Mouse (Mus musculus) duodenum, adult 2 months (tissue): ENCODE results near the gene Amhr2. TPM values are rescaled to one million over a fixed set of nuclear protein-coding genes. Genes with fewer than 3 reads are reported as not detected.

ENCODE experiments used
- polyA plus RNA-seq: library from polyadenylated mRNA; depleted of rRNA; stranded (reverse); fragments of >200 nt; gene quantifications from 2 replicates; pipeline ENCODE4 v1.2.3, GENCODE M21; 2012; ENCODE audit warnings: low replicate concordance; rRNA removed

Gene Amhr2
- polyA plus RNA-seq: 0.90 and 5.0 TPM in 2 replicates

DNA sequence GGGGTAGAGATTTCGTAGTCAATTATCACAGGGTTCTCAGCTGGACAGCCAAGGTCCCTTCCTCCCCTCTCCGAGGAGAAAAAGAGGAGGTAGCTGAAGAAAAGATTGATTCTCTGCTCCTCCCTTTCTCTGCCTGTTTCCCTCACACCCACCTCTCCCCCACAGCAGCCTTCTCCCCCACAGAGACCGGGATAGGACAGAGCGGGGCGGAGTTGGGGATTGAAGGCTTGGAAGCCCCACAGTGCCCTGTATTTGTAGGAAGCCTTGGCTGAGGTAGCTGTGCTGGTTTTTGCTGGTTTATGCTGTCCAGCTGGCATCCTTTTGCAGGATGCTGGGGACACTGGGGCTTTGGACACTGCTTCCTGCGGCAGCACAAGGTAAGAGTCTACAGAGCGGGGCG, at the start of gene Amhr2:
TSS of gene Amhr2 (plus strand) at position 222 of the 400 bp plus-strand sequence.

GRCm38 (mm10) chr15:102405489-102406195, 39.5 kb upstream of the Amhr2 start, which contains the start of gene Sp1:
Gene Sp1, plus strand, starts transcription at chr15:102406143.

GRCm38 (mm10) chr15:102458904-102459317, 13.7 kb downstream of the Amhr2 start, which contains the start of gene Prr13:
Gene Prr13, plus strand, starts transcription at chr15:102459028.

DNA sequence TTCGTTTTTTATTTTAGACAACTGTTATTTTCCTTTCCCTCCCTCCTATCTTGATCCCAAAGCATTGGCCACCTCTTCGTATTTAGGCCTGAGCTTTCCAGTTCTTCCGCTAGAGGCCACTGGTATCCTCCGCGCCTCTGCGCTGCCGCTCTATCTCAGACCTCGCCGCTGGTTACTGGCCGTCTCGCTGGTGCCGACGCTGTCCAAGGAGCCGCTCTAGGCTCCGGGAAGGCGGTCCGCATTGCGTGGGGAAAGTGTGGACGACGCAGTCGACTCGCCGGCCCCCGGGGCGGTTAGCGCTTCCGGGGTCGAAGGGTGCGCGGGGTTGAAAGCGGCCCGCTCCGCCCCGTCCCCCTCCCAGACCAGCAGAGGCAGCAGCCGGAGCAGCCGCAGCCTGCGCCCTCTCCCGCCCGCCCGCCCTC, 25.0 kb downstream of the Amhr2 start, which contains the start of gene Pcbp2:
TSS of gene Pcbp2 (plus strand) at position 357 of the 422 bp plus-strand sequence.

DNA sequence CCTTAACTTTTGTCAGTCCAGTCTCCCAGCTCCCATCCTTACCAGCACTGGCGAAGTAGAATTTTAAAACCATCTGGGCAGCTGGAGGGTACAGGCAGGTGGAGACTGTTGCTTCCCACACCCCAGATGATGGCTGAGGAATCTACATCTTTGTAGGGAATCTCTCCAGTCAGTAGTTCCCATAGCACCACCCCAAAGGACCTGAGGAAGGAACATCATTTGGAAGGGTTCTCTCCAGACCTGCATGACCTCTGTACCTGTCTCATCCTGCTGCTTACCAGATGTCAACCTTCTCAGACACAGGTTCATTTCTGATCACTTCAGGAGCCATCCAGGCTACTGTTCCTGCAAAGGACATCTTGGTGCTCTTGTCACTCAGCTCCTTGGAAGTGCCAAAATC, 58.3 kb downstream of the Amhr2 start, which contains the start of gene Gm10337:
TSS of gene Gm10337 (plus strand) at position 276 of the 400 bp plus-strand sequence.

Other genes with a start within 250 kb of the Amhr2 start
- 8.6 and 9.6 TPM in 2 replicates for gene Zfp740, start 242.1 kb upstream of the Amhr2 start, polyA plus RNA-seq
- gene Csad, start 240.6 kb upstream of the Amhr2 start, polyA plus RNA-seq: 19.8 and 23.1 TPM in 2 replicates
- 8.1 and 17.3 TPM in 2 replicates for gene Itgb7, start 213.4 kb upstream of the Amhr2 start, polyA plus RNA-seq
- gene Rarg, start 187.8 kb upstream of the Amhr2 start, polyA plus RNA-seq: 7.6 and 8.4 TPM in 2 replicates
- not detected in 2 replicates for gene Gm9918, start 174.8 kb upstream of the Amhr2 start, polyA plus RNA-seq
- 49.0 and 75.9 TPM in 2 replicates for gene Mfsd5, start 165.9 kb upstream of the Amhr2 start, polyA plus RNA-seq
- 4.2 and 6.3 TPM in 2 replicates for gene Espl1, start 149.1 kb upstream of the Amhr2 start, polyA plus RNA-seq
- gene Pfdn5, start 119.3 kb upstream of the Amhr2 start, polyA plus RNA-seq: 14.1 and 21.6 TPM in 2 replicates
- gene Myg1, start 113.7 kb upstream of the Amhr2 start, polyA plus RNA-seq: 29.2 and 36.6 TPM in 2 replicates
- gene Aaas, start 94.6 kb upstream of the Amhr2 start, polyA plus RNA-seq: 20.3 and 39.5 TPM in 2 replicates
- 0.07 TPM in 1 of 2 replicates, not detected in the other for gene Sp7, start 78.2 kb upstream of the Amhr2 start, polyA plus RNA-seq
- 4.9 and 7.0 TPM in 2 replicates for gene Sp1, start 39.2 kb upstream of the Amhr2 start, polyA plus RNA-seq
- 686 and 903 TPM in 2 replicates for gene Prr13, start 13.7 kb downstream of the Amhr2 start, polyA plus RNA-seq
- 331 and 369 TPM in 2 replicates for gene Pcbp2, start 25.2 kb downstream of the Amhr2 start, polyA plus RNA-seq
- not detected in 2 replicates for gene Gm10337, start 58.4 kb downstream of the Amhr2 start, polyA plus RNA-seq
- 0.88 and 2.6 TPM in 2 replicates for gene Map3k12, start 71.7 kb downstream of the Amhr2 start, polyA plus RNA-seq
- gene Tarbp2, start 72.8 kb downstream of the Amhr2 start, polyA plus RNA-seq: 91.8 and 94.8 TPM in 2 replicates
- gene Npff, start 79.6 kb downstream of the Amhr2 start, polyA plus RNA-seq: 2.9 and 3.2 TPM in 2 replicates
- gene Gm28047, start 179.7 kb downstream of the Amhr2 start, polyA plus RNA-seq: not detected in 2 replicates
- gene Atf7, start 180.1 kb downstream of the Amhr2 start, polyA plus RNA-seq: 37.2 and 38.5 TPM in 2 replicates
- 467 and 483 TPM in 2 replicates for gene Atp5g2, start 227.0 kb downstream of the Amhr2 start, polyA plus RNA-seq